In genomic region chr17:54350881-54351280, GRCm38 (mm10) we compare ENCODE assay signal across 17 mouse cellular contexts. TPM values are rescaled to one million over a fixed set of nuclear protein-coding genes. Genes with fewer than 3 reads are reported as not detected.
DNase-seq lines count a peak whose midpoint lies in the region; ATAC-seq and TF ChIP-seq lines count a peak whose summit lies in the region.
"Had no signal": no experiment of that assay in that cellular context is flagged by ENCODE, and none has a peak within 500 bp of the region (broad histone marks: within the 10 kb centered on the region; RNA-seq: fewer than 3 reads in every experiment).

No protein-coding gene starts in this region.

- TF ChIP-seq POLR2A in limb, embryonic 14.5 days (IDR thresholded peaks at IDR 0.05; ENCODE audit: borderline replicate concordance, extremely low read depth, insufficient read depth, insufficient read length) = no peak

- peak; percentile 36 for DNase-seq in limb, embryonic 14.5 days (ENCODE audit: low spot score)
- DNase-seq in limb, embryonic 10.5 days (ENCODE audit: low spot score) = no peak
- peak; percentile 2 for DNase-seq in ZHBTc4 (ENCODE audit: low read depth, low spot score)
- DNase-seq in retina, postnatal 1 day = peak; percentile 27
- no peak for DNase-seq in thymus, postnatal 0 days (ENCODE audit: low spot score)
- no peak for DNase-seq in gastrocnemius, postnatal 14 days
- DNase-seq: adrenal gland, postnatal 25 days; cerebellum, adult 11 months; heart, adult 18-20 months; kidney, postnatal 14 days; layer of hippocampus, postnatal 36 days had no signal

- no peaks in the 10 kb centered on the region for H3K9me3 ChIP-seq in forebrain, embryonic 16.5 days (ENCODE audit: control insufficient read depth, low read length)
- no peaks in the 10 kb centered on the region for H3K9me3 ChIP-seq in forebrain, embryonic 15.5 days
- no peaks in the 10 kb centered on the region for H3K9me3 ChIP-seq in limb, embryonic 14.5 days (ENCODE audit: control insufficient read depth, low read length)
- H3K9me3 ChIP-seq in limb, embryonic 10.5 days (replicated peaks) = no peaks in the 10 kb centered on the region
- H3K9me3 ChIP-seq: embryonic facial prominence, embryonic 12.5 days had no signal

- H3K4me3 ChIP-seq in forebrain, embryonic 16.5 days (replicated peaks; ENCODE audit: low read length) = no peak overlapping the region
- no peak overlapping the region for H3K4me3 ChIP-seq in forebrain, embryonic 15.5 days
- H3K4me3 ChIP-seq in limb, embryonic 14.5 days (replicated peaks; ENCODE audit: low read length) = no peak overlapping the region
- H3K4me3 ChIP-seq in limb, embryonic 10.5 days = no peak overlapping the region
- H3K4me3 ChIP-seq: embryonic facial prominence, embryonic 12.5 days had no signal

- H3K36me3 ChIP-seq in forebrain, embryonic 16.5 days (ENCODE audit: control insufficient read depth, insufficient read depth) = no peaks in the 10 kb centered on the region
- H3K36me3 ChIP-seq in forebrain, embryonic 15.5 days = no peaks in the 10 kb centered on the region
- no peaks in the 10 kb centered on the region for H3K36me3 ChIP-seq in limb, embryonic 14.5 days (ENCODE audit: control insufficient read depth, insufficient read depth, low read length)
- H3K36me3 ChIP-seq in limb, embryonic 10.5 days = no peaks in the 10 kb centered on the region
- H3K36me3 ChIP-seq: embryonic facial prominence, embryonic 12.5 days had no signal

- H3K27me3 ChIP-seq in forebrain, embryonic 16.5 days (replicated peaks; ENCODE audit: control insufficient read depth, insufficient read depth, low read length) = no peaks in the 10 kb centered on the region
- H3K27me3 ChIP-seq in forebrain, embryonic 15.5 days = no peaks in the 10 kb centered on the region
- H3K27me3 ChIP-seq in limb, embryonic 14.5 days (ENCODE audit: control insufficient read depth, insufficient read depth, low read length) = no peaks in the 10 kb centered on the region
- no peaks in the 10 kb centered on the region for H3K27me3 ChIP-seq in limb, embryonic 10.5 days (ENCODE audit: low read depth, poor library complexity, severe bottlenecking)
- H3K27me3 ChIP-seq: embryonic facial prominence, embryonic 12.5 days had no signal

- no peak overlapping the region for H3K9ac ChIP-seq in forebrain, embryonic 16.5 days (replicated peaks; ENCODE audit: low read depth, low read length)
- H3K9ac ChIP-seq in forebrain, embryonic 15.5 days (replicated peaks) = no peak overlapping the region
- H3K9ac ChIP-seq in limb, embryonic 14.5 days (ENCODE audit: low read depth, low read length, severe bottlenecking) = no peak overlapping the region
- H3K9ac ChIP-seq: embryonic facial prominence, embryonic 12.5 days had no signal

- no peaks in the 10 kb centered on the region for H3K4me1 ChIP-seq in forebrain, embryonic 16.5 days (replicated peaks; ENCODE audit: control insufficient read depth, insufficient read depth, low read length)
- no peaks in the 10 kb centered on the region for H3K4me1 ChIP-seq in forebrain, embryonic 15.5 days
- H3K4me1 ChIP-seq in limb, embryonic 14.5 days (ENCODE audit: control insufficient read depth, insufficient read depth, low read length) = no peaks in the 10 kb centered on the region
- no peaks in the 10 kb centered on the region for H3K4me1 ChIP-seq in limb, embryonic 10.5 days
- H3K4me1 ChIP-seq: embryonic facial prominence, embryonic 12.5 days had no signal

- 48% methylated on average over 2 of the region's 2 CpGs for WGBS in forebrain, embryonic 16.5 days
- 48% methylated on average over 2 of the region's 2 CpGs for WGBS in forebrain, embryonic 15.5 days
- 46% methylated on average over 2 of the region's 2 CpGs for WGBS in limb, embryonic 14.5 days
- 59% methylated on average over 2 of the region's 2 CpGs for WGBS in limb, embryonic 10.5 days

- H3K27ac ChIP-seq in forebrain, embryonic 16.5 days (ENCODE audit: low read length) = no peak overlapping the region
- H3K27ac ChIP-seq in forebrain, embryonic 15.5 days (replicated peaks) = no peak overlapping the region
- H3K27ac ChIP-seq in limb, embryonic 14.5 days (replicated peaks; ENCODE audit: low read depth, low read length) = no peak overlapping the region
- H3K27ac ChIP-seq in limb, embryonic 10.5 days = no peak overlapping the region
- H3K27ac ChIP-seq: embryonic facial prominence, embryonic 12.5 days; macrophage had no signal

- 0 out of 2 replicates have a peak, but pooled peaks have one; percentile 49 for ATAC-seq in forebrain, embryonic 16.5 days
- ATAC-seq in forebrain, embryonic 15.5 days (replicated peaks) = no peak
- no peak for ATAC-seq in limb, embryonic 14.5 days (ENCODE audit: low FRiP score, low read depth)

- no peak overlapping the region for H3K4me2 ChIP-seq in forebrain, embryonic 16.5 days (ENCODE audit: low read length)
- no peak overlapping the region for H3K4me2 ChIP-seq in forebrain, embryonic 15.5 days (replicated peaks)
- no peak overlapping the region for H3K4me2 ChIP-seq in limb, embryonic 14.5 days (replicated peaks; ENCODE audit: low read depth, low read length, severe bottlenecking)
- H3K4me2 ChIP-seq: embryonic facial prominence, embryonic 12.5 days had no signal

- intact Hi-C loops in gastrocnemius, postnatal 14 days (cut with DNase I; ENCODE audit: low total_unique reads) = no loop called here

RNA-seq across cellular contexts. Expression of gene Slc5a7, which starts 52.0 kb away (rescaled TPM):
- polyA plus RNA-seq in forebrain, embryonic 16.5 days (2015; fragmentation: Nextera tagmentation; extraction: Ambion mirVana) = 0.82 and 1.4 TPM in 2 replicates
- 0.59 and 0.99 TPM in 2 replicates for polyA plus RNA-seq in forebrain, embryonic 15.5 days (2015; fragmentation: Nextera tagmentation; extraction: Ambion mirVana)
- 1.0 and 1.4 TPM in 2 replicates for polyA plus RNA-seq in limb, embryonic 14.5 days (2012; rRNA removed)
- polyA plus RNA-seq in limb, embryonic 14.5 days (2014; fragmentation: Nextera tagmentation; extraction: Ambion mirVana) = 0.50 and 0.86 TPM in 2 replicates
- 0.14 and 0.34 TPM in 2 replicates for polyA plus RNA-seq in limb, embryonic 10.5 days (2016; fragmentation: Nextera tagmentation; extraction: Ambion mirVana)
- polyA plus RNA-seq in thymus, postnatal 0 days (2015; fragmentation: Nextera tagmentation; extraction: Ambion mirVana) = 0.03 TPM in 1 of 2 replicates, not detected in the other
- total RNA-seq in gastrocnemius, postnatal 14 days (2021) = not detected
- total RNA-seq: adrenal gland, postnatal 25 days; hematopoietic stem cell, adult 5-6 weeks; liver, adult 2 months had no signal
- polyA plus RNA-seq: liver, adult 2 months; macrophage had no signal

Comparison
In these comparisons a context has a peak if more than half of its experiments do, and no peak if none do; other contexts are left out.
1. DNase-seq: peak in limb, embryonic 14.5 days (single experiment), ZHBTc4 (single experiment) and retina, postnatal 1 day (single experiment); none in limb, embryonic 10.5 days (single experiment), thymus, postnatal 0 days (single experiment) and gastrocnemius, postnatal 14 days (single experiment).